Mouse (Mus musculus) gastrocnemius, adult 8-10 months (tissue): ENCODE results near the gene Etfa. TPM values are rescaled to one million over a fixed set of nuclear protein-coding genes. Genes with fewer than 3 reads are reported as not detected.

Source experiments
- DNase-seq, 2 experiments: peaks; one replicate each; pipeline ENCODE4 v3.0.0; 2022; ENCODE audit warnings: low spot score in 2 of 2
- total RNA-seq, 4 experiments: library from RNA; stranded (reverse); gene quantifications; 2 replicates each; pipeline ENCODE4 v1.2.4; 2022

Gene Etfa
- total RNA-seq, 4 experiments from 2014 or later, result 216 to 259 (median 240) TPM

DNA sequence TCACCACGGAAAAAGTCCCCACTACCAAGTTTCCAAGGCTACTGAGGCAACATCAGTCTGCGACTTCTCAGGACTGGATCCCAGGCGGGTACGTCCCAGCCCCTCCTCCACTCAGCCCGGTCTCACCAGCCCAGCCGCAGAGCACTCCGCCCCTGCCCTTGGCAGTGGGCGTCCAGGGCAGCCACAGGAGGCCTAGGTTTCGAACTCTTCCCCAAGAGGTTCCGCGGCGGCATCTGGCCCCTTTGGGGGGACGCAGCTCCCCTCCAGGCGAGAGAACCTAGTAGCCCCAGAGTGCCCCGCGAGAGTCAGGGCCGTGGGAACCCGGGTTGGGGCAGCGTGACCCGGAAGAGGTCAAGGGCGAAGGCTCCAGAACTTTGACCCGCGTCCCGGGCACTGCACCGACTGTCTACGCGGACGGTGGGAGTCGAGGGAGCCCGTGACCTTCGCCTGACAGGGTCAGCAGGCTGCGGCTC is 486 bp downstream of the Etfa start:
- no peak for DNase-seq

DNA sequence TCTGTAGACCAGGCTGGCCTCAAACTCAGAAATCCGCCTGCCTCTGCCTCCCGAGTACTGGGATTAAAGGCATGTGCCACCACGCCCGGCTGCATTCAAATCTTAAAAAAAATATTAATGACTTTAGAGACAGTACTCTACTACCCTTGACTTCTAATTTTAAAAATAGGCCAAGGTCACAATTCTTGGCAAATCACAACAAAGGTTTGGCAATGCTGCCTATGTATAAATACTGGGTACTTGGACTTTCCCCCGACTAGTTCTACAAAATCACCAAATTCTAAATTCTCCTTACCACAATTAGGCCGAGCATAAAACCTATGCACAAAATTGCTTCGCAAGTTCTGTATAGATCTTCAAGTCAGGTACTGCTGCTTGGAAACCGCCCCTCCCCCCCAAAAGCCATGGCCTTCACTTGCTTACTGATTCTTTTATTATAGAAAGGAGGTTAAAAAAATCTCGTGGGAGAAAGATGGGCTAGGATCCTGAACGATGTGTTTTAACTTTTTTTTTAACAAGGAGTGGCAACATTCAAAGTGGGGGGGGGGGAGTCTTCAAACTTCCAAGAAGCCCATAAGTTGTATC is 1.3 kb downstream of the Etfa start:
- DNase-seq, result no peak

DNA sequence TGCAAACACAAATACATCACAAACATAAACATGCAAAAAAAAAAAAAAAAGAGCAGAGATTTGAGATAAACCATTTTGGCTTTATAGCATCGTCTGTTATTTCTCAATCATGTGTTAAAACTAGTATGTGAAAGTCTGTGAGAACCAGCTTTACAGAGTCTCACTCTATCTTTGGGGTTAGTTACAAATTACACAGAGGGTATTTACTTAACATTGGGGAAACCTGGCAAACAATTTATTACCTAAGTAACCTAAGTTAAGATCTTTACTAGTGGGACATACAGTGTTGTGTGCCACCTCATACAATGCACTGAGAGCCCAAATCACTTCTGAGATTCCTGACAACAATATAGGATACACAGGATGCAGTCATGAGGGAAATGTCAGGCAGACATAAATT is 2.3 kb downstream of the Etfa start:
- DNase-seq, result no peak

DNA sequence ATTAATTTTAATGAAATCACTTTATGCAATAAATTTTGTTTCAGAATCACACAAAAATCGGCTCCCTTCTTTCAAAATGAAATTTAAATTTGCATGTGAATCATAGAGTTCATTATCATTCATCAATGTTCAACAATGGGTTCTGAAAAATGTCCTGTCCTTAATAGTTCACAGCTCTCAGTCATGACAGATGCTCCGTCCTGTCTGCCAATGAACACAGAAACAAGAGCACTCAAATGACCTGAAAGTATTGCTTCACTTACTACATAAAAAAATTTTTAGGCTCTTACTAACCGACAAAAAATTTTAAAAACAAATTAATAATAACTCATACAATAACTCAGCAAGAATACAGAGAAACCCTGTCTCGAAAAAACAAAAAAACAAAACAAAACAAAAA is 3.3 kb downstream of the Etfa start:
- no peak for DNase-seq

DNA sequence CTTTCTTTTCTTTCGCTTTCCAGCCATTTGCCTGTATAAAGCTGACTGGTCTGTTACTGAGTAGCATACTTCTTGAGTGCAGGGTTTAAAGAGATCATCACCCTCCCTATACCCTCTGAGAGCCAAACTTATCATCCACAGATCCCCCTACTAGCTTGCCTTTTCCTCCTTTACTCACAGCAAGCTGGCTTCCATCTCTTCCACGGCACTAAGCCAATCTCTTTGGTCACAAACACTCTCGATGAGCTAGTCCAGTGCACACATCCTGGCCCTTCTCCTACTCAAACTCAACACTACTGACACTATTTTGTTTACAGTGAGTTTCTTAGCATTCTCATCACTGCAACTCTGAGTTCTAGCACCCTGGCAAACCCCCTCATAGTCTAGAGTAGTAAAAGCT is 4.1 kb downstream of the Etfa start:
- DNase-seq, result no peak

DNA sequence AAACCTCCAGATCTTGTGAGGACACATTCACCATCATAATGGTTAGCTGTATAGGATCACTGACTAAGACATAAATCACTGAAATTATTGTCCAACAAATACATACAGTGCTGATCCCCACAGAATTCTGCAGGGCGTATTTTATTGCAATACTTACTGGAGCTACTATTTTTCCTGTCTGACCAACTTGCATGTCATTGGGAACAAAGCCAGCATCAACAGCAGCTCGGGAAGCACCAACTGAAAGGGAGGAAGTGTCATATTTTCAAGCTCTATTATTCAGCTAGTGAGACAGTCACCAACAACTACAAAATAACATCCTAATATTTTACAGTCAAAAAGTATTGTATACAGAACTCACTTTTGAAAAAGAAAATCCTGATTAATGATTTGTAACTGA is 29.9 kb downstream of the Etfa start:
- no peak for DNase-seq

DNA sequence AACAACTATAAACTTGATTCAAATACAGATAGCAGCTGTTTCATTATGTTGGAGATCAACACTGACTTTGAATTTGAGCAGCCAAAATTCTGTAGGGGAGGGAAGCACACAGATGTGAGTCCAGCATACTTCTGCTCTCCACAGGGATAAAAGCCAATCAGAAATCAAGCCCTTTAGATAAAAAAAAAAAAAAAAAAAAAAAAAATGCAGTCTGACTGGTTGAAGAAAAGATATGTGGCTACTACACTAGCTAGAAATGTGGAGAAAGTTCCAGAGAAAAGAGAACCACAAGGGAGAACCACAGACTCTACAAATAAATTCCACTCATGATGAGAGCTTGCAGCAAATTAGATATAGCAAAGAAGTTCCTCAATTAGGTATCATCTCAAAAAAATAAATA is 33.3 kb downstream of the Etfa start:
- DNase-seq, result no peak

DNA sequence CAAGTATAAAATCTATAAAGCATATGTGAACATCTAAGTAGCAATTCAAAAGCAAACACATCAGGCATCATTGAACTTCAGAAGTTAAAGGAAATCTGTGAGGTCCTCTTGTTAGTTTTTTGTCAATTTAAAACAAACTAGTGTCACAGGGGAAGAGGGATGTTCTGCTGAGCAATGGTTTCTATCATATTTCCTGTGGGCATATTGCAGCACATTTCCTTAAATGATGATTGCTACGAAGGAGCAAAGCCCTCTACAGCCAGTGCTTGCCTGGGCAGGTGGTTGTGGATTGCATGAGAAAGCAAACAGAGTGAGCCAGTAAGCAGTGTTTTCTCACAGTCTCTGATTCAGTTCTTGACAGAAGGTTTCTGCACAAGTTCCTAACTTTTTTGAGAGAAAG is 36.0 kb downstream of the Etfa start:
- no peak for DNase-seq

DNA sequence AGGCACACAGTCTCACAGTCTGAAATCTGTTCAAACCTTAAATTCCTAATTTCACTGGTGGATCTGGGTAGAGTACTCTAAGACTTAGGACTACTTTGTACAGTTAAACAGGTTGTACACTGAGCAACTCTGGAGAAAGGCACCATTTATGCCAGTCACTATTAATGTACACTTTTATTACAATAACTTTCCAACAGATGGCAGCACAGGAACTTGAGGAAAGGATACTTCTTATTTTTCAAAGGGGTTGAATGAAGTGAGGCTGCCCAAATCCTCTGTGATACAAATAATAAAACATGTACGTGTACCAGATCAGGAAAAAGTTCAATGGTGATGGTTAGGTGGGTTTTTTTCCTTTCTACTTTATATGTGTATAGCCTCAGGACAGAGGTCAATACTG is 43.6 kb downstream of the Etfa start:
- no peak for DNase-seq

DNA sequence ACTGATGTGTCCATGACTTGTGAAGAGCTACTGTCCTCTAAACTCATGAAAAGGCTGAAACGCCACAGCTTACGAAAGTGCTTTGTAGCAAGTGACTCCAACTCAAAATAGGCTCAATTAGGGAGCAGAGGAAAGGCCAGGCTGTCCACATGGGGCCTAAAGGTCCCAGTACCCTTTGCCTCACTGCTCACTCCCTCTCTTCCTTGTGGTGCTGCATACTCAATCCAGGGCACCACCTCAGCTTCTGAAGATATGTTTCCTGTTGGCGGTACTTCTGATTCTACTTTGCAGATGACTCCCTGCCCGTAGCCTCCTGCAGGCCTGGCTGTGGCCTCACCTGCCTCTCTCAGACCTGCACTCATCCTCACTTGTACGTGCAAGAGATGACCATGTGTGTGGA is 58.7 kb downstream of the Etfa start:
- DNase-seq, result no peak

DNA sequence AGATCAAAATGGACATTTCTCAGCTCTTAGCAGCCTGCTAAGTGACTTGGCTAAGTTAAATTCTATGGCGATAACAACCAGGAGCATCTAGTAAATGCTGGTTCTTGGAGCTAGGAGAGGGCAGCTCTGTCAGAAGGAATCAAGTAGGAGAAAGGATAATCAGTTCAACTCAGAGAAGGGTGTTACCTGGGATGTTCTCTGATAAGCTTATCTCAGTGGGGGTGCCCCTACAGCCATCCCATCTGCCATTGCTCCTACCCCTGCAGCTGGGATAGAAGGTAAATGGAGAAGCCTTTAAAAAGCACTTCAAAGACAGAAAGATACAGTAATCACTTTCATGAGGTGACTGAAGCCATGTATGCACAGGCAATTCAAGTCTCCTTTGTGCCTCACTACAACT is 59.1 kb downstream of the Etfa start:
- DNase-seq, result no peak

DNA sequence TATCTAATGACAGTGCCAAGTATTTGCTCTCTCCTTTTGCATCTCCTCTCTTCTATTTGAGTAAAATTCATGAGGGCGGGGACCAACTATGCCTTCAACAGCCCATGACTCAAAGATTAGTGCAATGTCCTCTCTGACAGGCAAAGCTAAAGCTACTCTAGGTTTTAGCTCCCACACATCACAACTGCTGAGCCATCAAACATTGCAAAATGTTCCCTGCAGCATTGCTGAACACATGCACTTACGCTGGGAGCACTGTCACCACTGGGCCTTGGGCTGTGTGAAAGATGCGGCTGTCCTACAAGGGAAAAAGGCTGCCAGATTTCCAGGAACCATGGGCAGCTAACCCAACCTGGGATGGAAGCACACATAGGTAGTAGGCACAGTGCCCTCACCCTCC is 60.6 kb downstream of the Etfa start:
- no peak for DNase-seq

DNA sequence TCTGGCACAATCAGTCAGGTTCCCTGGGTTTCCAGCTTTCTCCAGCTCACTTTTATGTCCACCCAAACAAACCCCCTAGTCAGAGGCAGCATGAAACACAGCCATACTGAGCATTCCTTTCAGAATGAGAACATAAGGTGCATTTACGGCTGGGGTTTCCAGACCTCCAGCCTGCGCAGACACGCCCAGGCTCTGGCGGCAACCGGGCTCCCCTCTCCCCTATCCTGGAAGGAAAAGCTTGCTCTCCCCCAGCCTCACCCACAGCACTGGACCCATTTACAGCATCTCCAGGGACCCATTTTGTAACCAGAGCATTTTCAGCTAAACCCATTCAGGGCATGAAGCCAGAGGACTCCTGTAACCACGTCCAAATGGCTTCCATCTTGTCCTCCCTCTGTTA is 62.0 kb downstream of the Etfa start:
- no peak for DNase-seq

DNA sequence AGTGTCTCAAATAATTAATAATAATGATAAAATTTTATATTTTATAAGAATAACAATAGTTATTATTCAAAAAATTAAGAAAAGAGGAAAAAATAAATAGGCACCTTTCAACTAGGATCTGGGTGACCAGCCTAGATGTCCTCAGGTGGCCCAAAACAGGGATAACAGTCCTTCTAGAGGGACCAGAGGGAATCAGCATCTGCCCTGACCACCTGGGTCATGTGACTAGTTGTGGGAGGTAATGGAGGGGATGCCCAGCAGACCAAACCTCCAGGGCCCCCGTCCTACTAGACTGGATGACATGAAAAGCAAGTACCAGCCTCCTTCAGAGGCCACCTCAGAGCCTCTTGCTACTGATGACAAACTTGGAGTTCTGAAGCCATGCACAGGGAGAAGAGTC is 62.9 kb downstream of the Etfa start:
- no peak for DNase-seq

DNA sequence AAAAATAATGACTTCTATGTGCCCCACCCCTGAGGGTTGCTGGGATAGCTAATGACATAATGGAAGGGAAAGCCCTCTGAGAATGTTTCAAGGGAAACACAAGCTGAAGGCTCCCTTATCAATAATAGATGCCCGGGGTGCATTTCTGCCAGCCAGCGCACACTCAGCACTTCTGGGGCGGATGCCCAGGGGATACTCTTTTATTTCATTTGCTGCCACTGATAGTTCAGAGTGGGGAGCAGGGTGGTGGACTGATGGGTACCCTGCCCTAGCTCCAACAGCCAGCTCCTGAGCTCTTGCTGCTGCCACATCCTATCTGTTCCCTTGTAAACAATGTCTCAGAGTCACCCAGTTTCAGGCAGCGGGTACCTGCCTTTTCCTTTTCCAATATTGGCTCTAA is 64.5 kb downstream of the Etfa start:
- no peak for DNase-seq

DNA sequence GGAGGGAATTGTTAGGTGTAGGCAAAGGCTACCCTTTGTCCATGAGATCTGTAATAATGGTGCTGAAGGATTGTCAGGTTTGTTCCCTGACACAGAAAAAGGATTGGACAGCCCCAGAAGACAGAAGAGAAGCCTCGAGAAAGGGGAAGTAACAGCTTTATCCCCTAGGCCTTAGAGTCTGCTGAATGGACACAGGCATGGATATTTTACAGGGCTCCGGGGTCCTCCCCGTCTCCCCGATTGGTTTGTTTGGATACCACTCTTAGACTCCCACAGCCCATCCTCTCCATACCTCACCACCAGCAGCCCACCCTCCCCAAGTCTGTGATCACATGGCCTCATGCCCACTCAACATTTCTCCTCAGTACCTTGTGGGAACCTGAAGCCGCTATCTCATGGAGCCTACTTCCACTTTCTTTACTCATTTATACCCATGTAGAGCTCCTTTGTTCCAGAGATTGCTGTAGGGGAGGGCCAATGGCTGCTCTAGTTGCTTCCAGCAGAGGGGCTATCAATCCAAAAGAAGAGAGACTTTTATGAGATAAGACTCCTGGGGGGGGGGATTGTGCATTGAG is 72.8 kb downstream of the Etfa start:
- no peak for DNase-seq

DNA sequence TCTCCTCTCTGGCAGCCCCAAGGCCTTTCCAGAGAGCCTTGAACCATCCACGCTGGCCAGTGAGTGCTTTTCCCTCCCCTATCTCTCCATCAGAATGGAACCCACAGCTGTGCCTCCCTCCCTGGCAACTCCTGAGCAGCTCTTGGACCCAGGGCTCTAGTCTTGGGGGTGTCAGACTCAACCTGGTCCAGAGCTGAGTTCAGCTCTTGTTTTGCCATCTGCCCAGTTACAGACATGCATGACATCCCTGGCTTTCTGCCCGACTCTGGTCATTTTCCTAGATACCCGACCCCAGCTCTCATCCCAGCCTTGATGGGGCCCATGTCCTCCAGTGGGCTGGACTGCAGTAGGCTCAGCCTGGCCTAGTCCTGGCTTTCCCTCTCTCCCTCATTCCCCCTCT is 73.6 kb downstream of the Etfa start:
- DNase-seq, result no peak

DNA sequence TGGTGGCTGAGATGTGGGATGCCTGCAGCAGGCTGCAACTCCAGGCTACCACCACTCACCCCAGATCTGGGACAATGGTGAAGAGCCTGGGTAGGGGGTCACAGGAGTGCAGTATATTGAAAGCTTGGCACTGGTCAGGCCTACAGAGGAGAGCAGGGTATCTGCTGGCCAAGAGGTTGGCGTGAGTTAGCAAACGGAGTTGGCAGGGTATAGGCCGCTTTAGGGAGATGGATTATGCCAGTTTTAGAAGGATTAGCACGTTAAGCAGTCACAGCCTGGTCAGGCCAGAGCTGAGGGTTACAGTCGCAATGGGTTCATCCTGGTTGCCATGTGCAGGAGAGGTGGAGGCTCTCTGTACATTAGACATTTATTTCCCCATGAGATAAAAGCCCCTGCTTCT is 78.2 kb downstream of the Etfa start:
- DNase-seq, result no peak

DNA sequence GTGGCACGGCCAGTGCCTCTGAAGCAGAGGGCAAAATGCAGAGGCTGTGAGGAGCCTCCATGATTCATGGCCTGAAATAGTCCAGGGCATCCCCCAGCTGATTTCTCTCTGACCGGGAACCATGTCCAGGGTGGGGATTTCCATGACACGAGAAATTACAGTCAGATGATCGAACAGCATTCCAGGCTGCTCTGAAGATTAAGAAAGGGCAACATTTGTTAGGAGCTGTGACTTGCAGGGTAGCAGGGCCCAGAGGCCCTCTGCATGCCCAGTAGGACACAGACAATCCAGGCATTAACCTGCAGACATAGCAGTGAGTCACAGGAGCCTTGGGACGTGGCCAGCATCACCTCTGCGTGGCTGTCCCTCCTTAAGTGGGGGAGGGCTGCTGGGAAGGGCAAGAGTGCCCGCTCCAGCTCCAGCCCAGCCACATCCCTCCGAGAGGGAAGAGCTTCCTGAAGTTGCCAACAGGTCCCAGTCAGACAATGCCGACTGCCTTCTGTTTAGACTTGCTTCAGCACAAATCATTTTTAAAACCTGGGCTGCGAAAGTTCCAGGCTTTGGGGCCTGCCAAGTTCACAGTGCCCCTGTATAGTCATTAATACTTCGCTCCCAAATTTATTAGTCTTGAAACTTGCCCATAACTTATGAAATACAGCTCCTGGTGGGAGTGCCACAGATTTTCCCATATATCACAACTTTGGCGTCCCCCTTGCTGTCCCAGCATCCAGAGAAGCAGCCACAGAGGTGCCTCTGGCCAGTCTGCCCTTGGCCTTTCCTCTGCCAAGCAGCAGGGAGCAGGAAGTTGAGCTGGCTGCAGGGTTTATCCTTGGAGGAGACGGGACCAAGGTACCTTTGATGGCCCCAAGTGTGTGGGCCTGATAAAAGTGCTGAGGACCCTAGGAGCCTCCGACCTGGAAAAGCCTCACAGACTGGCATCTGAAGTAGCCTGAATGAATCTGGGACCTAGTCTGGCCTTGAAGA is 79.4 kb downstream of the Etfa start:
- no peak for DNase-seq

DNA sequence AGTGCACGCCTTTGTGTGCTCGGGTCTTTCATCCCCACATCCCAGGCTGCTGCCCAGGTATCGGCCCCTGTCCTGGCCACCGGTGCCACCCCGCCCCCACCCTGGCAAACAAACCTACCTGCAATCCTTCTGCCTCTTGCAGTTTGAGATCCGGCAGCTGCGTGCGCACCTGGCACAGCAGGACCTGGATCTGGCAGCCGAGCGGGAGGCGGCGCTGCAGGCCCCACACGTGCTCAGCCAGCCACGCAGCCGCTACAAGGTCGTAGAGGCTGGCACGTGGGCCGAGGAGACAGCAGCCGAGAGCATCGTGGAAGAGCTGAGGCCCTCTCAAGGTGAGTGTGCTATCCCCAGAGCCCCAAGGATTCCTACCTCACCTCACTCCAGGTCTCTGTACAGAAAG is 81.9 kb downstream of the Etfa start:
- no peak for DNase-seq

DNA sequence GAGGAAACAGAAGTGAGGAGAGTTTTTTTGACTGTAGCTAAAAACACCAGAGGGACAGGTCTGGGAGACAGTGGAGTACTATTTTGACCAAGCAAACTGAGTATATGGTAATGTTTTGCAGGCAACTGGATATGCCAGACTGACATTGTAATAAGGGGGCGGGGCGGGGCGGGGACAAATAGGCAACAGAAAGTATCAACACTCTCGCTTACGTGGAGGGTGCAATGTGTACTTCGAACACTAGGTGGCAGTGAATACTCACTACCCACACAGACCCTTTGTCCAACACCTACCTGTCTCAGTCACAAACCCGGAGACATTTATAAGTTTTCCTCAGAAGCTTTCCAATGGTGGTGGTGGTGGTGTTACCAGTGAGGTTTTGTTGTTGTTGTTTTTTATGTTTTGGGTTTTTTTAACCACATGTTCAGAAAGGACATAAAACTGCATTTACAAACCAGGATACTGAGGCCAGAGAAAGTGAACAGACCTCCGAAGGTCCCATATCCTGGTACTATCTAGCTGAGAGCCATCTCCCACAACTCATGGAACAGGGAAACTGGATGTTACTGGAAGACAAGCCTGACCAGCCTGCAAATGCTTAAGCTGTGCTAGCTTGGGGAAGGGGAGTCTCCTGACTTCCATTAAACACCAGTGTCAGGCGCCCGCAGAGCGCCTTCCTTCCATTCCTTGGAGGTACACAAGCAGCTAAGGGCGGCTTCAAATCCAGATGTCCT is 82.6 kb downstream of the Etfa start:
- peak; percentile 37 to 43 for DNase-seq

DNA sequence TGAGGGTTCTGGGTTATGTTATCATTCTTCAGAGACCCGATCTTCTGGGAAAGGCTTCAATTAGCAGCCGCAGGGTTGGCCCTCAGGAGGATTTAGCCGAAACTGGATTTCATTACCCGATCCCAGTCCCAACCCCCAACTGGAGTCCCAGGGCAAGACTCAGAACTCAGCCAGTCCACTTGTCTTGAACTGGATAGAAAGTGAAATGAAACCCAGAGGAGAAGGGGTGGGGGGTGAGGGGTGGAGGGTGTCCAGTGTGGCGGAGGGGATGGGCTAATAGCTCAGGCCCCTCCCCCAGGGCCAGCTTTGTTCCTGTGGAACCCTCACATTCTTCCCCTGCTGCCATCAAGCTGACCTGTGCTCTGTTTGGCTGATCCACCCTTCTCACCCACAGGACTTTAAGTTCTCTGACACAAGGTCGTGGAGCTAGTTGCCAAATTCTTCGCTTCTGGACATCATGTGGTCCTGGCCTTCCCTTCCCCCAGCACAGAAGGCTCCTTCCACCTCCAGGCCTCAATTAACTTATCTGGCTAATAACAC is 86.7 kb downstream of the Etfa start:
- no peak for DNase-seq
